Mouse (Mus musculus) thymus, adult 2 months (tissue): ENCODE measurements around the gene Hnrnpd. TPM values are rescaled to one million over a fixed set of nuclear protein-coding genes. Genes with fewer than 3 reads are reported as not detected.

Experiments used
- DNase-seq: peaks from one replicate; pipeline ENCODE4 v3.0.0; 2021
- H3K27ac ChIP-seq: fragments of 200-500 bp; 2 replicates; pipeline ENCODE4 v1.5.1; 2012; ENCODE audit warnings: low read length, control low read depth; ENCODE audit not compliant: control insufficient read depth, insufficient read depth
- H3K27me3 ChIP-seq: fragments of 200-500 bp; 2 replicates; pipeline ENCODE4 v1.6.1; 2012; ENCODE audit warnings: mild to moderate bottlenecking, low read length, moderate library complexity, mixed read lengths; ENCODE audit not compliant: control insufficient read depth, insufficient read depth
- H3K36me3 ChIP-seq: fragments of 200-500 bp; 2 replicates; pipeline ENCODE4 v1.6.1; 2012; ENCODE audit warnings: mild to moderate bottlenecking, low read length, moderate library complexity; ENCODE audit not compliant: control insufficient read depth, insufficient read depth
- H3K4me1 ChIP-seq: fragments of 200-500 bp; replicated peaks from 2 replicates; pipeline ENCODE4 v1.6.1; 2012; ENCODE audit warnings: low read length; ENCODE audit not compliant: control insufficient read depth, insufficient read depth
- H3K4me3 ChIP-seq: fragments of 200-500 bp; 2 replicates; pipeline ENCODE4 v1.5.1; 2012; ENCODE audit warnings: mild to moderate bottlenecking, low read length, control low read depth, moderate library complexity; ENCODE audit not compliant: control insufficient read depth, insufficient read depth
- CTCF ChIP-seq: fragments of 200-500 bp; IDR thresholded peaks from 2 replicates; pipeline ENCODE4 v1.5.1; 2012; ENCODE audit warnings: mild to moderate bottlenecking, control low read depth, low read length, moderate library complexity, borderline replicate concordance; ENCODE audit not compliant: control insufficient read depth, poor library complexity, insufficient read depth; ENCODE audit errors: extremely low read depth
- POLR2A ChIP-seq: fragments of 200-500 bp; IDR thresholded peaks from 2 replicates; pipeline ENCODE4 v1.6.1; 2012; ENCODE audit warnings: mild to moderate bottlenecking, low read length, control low read depth, moderate library complexity; ENCODE audit not compliant: control insufficient read depth, poor library complexity, insufficient read depth; ENCODE audit errors: extremely low read depth
- WGBS: fragments of 180-500 bp; shearing (Covaris S2); methylation state at CpG from one replicate; pipeline ENCODE4 v1.1.7; 2018; 5-methylcytosine and 5-hydroxymethylcytosine counted together
- polyA plus RNA-seq: library from polyadenylated mRNA; depleted of rRNA; stranded (reverse); fragments of >200 nt; gene quantifications from 2 replicates; pipeline ENCODE4 v1.2.3, GENCODE M21; 2012; rRNA removed

Hnrnpd gene
- polyA plus RNA-seq, 1 experiment = 62.6 TPM

GRCm38 (mm10) chr5:99915494-99915893 is 63.2 kb downstream of the Hnrnpd start:
- 86% methylated on average over 7 of the region's 7 CpGs for WGBS
- no peaks in the 10 kb centered on the region for H3K36me3 ChIP-seq
- no peak for TF ChIP-seq CTCF
- no peak for TF ChIP-seq POLR2A
- no peak for DNase-seq
- no peaks in the 10 kb centered on the region for H3K27me3 ChIP-seq
- H3K27ac ChIP-seq = no peak overlapping the region
- no peak overlapping the region for H3K4me3 ChIP-seq
- H3K4me1 ChIP-seq = no peaks in the 10 kb centered on the region

- 5% methylated on average over 49 of the region's 49 CpGs for WGBS
- Histone ChIP-seq H3K4me1 (peaks cover 3% of the 10 kb centered on the region; the same call in 1 of the 2 replicates), H3K27ac (no peak within 1 kb of the TSS), H3K27me3 (no peaks in the 10 kb centered on the region), H3K4me3 (peak within 1 kb of the TSS; percentile 94), H3K36me3 (no peaks in the 10 kb centered on the region)
- peak; percentile 95 for DNase-seq
- peak; percentile 73; the same call in 1 of the 2 replicates for TF ChIP-seq CTCF
- peak; percentile 51; the same call in 1 of the 2 replicates for TF ChIP-seq POLR2A
These were observed 72.4 kb downstream of the Hnrnpd start, which contains the start of gene Vamp9 for GRCm38 (mm10) chr5:99906181-99906956. Gene Vamp9, plus strand, starts transcription at chr5:99906254.

Other genes with a start within 250 kb of the Hnrnpd start
- gene Rasgef1b, start 249.9 kb downstream of the Hnrnpd start, polyA plus RNA-seq = 4.5 and 5.5 TPM in 2 replicates
- not detected in 2 replicates for gene Vamp9, start 72.7 kb downstream of the Hnrnpd start, polyA plus RNA-seq
- gene 4930524J08Rik, start 123 bp upstream of the Hnrnpd start, polyA plus RNA-seq = 3.9 and 5.6 TPM in 2 replicates
- 142 and 148 TPM in 2 replicates for gene Hnrnpdl, start 60.7 kb upstream of the Hnrnpd start, polyA plus RNA-seq
- gene Enoph1, start 61.0 kb upstream of the Hnrnpd start, polyA plus RNA-seq = 34.2 and 46.3 TPM in 2 replicates
- 4.4 TPM in 2 replicates for gene Tmem150c, start 180.9 kb upstream of the Hnrnpd start, polyA plus RNA-seq